Mouse (Mus musculus): Measurements from ENCODE around the gene Krtap4-2.
"Not testable (repeated sequence)": the region's sequence is repeated elsewhere in the genome, so short reads cannot be mapped to it uniquely, and the experiment has no call there.

Krtap4-2 gene

DNA sequence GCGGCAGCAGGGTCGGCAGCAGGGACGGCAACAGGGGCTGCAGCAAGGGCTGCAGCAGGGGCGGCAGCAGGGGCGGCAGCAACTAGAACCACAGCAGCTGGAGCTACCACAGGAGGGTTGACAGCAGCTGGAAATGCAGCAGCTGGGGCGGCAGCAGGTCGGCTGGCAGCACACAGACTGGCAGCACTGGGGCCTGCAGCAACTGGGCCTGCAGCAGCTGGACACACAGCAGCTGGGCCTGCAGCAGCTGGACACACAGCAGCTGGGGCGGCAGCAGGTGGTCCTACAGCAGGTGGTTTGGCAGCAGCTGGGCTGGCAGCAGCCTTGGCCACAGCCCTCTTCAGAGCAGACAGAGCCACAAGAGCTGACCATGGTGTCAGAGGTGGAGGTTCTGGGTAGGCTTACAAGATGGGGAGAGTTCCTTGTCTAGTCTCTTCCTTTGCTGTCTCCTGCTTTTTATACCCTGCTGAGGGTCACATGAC lies at the start of gene Krtap4-2:
TSS of gene Krtap4-2 (minus strand) at position 432 of the 482 bp plus-strand sequence.
- no peak for DNase-seq (ENCODE audit: low spot score in 2 of 2)

DNA sequence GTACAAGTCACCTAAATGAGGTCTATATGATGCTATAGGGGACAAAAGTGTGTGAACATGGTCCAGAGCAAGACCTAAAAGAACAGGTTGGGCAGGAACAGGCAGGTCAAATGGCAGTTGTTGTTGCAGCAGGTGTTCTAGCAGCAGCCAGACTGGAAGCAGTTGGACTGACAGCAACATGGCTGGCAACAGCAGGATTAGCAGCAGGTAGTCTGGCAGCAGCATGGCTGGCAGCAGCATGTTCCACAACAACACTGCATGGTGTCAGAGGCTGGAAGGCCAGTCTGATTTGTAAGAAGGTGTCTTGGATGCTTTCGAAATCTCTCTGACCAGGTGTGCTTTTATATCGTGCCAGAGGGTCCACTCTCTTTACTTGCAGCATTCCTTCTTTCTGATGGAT lies 48.6 kb upstream of the Krtap4-2 start:
- DNase-seq (ENCODE audit: low spot score in 2 of 2) = no peak

DNA sequence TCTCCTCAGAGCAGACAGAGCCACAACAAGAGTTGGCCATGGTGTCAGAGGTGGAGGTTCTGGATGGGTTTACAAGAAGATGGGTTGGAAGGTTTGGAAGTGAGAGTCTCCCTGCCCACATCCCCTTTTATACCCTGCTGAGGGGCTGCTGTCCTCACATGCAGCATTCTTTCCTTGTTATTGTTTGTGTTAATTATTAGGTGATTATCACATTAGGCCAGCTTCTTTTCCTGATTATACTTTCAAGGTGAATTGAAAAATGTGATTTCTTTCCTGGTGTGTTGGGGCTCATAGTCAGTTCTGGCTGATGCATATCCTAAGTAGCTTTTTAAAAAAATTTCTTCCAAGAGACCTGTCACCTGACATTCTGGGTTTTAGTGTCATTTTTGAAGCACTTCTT lies 31.0 kb upstream of the Krtap4-2 start, which contains the start of gene Krtap4-6:
TSS of gene Krtap4-6 (minus strand) at position 101 of the 400 bp plus-strand sequence.
- DNase-seq (ENCODE audit: low spot score in 2 of 2) = no peak

DNA sequence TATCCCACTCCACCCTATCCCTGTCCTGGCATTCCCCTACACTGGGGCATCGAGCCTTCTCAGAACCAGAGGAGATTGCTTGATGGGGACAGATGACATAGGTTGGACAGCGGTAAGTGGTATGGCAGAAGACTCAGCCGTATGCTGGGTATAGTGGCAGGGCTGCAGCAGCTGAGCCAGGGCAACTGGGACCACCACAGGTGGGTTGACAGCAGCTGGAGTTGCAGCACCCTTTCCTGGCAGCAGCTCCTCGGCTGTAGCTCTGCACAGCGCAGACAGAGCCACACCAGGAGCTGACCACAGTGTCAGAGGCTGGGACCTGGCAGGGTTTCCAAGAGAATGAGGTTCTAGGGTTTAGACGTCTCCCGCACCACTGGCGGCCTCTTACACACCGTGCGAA lies 27.9 kb upstream of the Krtap4-2 start:
- no peak for DNase-seq (ENCODE audit: low spot score in 2 of 2)

GRCm38 (mm10) chr11:99659256-99659655 lies 24.4 kb upstream of the Krtap4-2 start:
- DNase-seq (ENCODE audit: low spot score in 2 of 2) = no peak

DNA sequence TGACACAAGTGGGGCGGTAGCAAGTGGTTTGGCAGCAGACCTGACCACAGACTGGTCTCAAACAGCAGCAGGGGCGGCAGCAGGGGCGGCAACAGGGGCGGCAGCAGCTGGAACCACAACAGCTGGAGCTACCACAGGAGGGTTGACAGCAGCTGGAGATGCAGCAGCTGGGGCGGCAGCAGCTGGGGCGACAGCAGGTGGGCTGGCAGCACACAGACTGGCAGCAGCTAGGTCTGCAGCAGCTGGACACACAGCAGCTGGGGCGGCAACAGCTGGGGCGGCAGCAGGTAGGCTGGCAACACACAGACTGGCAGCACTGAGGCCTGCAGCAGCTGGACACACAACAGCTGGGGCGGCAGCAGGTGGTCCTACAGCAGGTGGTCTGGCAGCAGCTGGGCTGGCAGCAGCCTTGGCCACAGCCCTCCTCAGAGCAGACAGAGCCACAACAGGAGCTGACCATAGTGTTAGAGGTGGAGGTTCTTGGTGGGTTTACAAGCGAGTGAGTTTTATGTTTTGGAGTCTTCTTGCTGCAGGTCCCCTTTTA lies 23.7 kb upstream of the Krtap4-2 start, which contains the start of gene Gm11563:
TSS of gene Gm11563 (minus strand) at position 494 of the 544 bp plus-strand sequence.
- DNase-seq (ENCODE audit: low spot score in 2 of 2) = not testable (repeated sequence)

- no peak for DNase-seq (ENCODE audit: low spot score in 2 of 2)
Measured at GRCm38 (mm10) chr11:99657051-99657450, 22.2 kb upstream of the Krtap4-2 start.

GRCm38 (mm10) chr11:99650136-99650535 lies 15.3 kb upstream of the Krtap4-2 start, which contains the start of gene Gm11555:
Gm11555 (minus strand) TSS chr11:99650236.
- DNase-seq (ENCODE audit: low spot score in 2 of 2) = no peak

DNA sequence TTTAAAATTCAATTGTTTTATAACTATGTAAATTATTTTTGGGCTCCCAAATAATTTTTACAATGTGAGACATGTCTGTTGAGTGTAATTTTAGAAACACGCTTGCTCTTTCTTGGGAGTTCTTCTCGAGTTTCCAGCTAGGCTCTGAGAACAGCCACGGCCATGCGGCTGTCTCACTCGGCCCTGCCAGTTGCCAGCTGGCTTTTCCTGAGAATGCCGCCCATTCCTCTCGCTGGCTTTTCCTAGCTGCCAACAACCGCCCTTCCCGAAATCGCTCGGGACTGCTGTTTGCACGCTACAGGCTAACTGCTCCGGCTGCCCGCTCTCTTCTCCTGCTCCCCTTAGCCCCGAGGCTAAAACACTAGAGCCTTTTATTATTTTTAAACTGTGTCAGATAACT lies 11.6 kb upstream of the Krtap4-2 start:
- no peak for DNase-seq (ENCODE audit: low spot score in 2 of 2)

GRCm38 (mm10) chr11:99644351-99644750 lies 9.5 kb upstream of the Krtap4-2 start:
- no peak for DNase-seq (ENCODE audit: low spot score in 2 of 2)

- DNase-seq (ENCODE audit: low spot score in 2 of 2) = not testable (repeated sequence)
Measured at GRCm38 (mm10) chr11:99643635-99644139, 8.8 kb upstream of the Krtap4-2 start, which contains the start of gene Krtap4-7. Krtap4-7 (minus strand) TSS chr11:99644089.

DNA sequence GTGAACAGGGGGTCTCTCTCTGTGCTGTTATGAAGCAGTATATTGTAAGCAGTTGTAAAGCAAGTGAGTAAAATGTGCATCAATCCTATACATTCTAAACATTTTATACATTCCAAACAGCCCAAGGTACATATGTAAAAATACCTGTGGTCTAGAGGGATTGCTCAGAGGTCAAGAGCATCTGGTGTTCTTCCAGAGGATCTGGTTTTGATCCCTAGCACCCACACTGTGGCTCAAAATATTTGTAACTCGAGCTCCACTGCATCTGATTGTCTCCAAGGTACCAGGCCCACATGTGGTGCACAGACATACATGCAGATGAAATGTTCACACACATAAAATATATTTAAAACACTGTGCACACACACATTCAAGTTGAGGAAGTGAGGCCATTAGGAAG lies 6.0 kb upstream of the Krtap4-2 start:
- no peak for DNase-seq (ENCODE audit: low spot score in 2 of 2)

DNA sequence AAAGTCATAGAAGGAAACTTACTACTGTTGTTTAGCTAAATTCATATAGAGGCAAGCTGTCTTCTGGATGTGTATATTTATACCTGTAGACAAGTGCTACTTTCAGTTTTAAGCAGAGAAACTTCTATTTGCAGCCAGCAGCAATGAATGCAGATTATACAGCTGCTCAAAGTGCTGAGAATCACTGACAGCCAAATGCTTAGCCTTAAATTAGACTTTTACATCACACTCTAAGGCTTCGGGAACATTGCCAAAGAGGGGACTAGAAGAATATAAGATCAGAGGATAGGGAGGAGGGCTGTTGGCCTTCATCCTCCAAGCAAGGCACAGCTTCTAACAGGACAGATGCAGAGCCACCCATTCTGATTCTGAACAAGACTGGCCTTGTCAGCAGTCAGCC lies 2.2 kb upstream of the Krtap4-2 start:
- DNase-seq (ENCODE audit: low spot score in 2 of 2) = no peak

- DNase-seq (ENCODE audit: low spot score in 2 of 2) = no peak
Measured at GRCm38 (mm10) chr11:99633293-99633692, 1.6 kb downstream of the Krtap4-2 start.

- no peak for DNase-seq (ENCODE audit: low spot score in 2 of 2)
Measured at GRCm38 (mm10) chr11:99630890-99631289, 4.0 kb downstream of the Krtap4-2 start.

DNA sequence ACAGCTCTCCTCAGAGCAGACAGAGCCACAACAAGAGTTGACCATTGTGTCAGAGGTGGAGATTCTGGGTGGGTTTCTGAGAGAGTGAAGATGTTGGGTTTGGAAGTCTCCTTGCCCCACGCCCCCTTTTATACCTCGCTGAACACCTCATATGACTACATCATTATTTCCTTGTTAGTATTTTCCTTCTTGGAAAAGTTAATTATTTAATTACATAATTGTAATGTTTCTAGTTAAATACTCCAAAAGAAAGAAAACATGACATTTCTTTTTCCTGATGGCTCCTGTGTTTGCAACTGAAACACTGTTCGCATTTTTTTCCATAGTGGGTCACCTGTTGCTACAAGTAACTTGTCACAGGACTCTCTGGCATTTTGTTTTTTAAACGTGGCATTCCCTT lies 6.7 kb downstream of the Krtap4-2 start, which contains the start of gene Krtap4-1:
TSS of gene Krtap4-1 (minus strand) at position 101 of the 400 bp plus-strand sequence.
- DNase-seq (ENCODE audit: low spot score in 2 of 2) = no peak

DNA sequence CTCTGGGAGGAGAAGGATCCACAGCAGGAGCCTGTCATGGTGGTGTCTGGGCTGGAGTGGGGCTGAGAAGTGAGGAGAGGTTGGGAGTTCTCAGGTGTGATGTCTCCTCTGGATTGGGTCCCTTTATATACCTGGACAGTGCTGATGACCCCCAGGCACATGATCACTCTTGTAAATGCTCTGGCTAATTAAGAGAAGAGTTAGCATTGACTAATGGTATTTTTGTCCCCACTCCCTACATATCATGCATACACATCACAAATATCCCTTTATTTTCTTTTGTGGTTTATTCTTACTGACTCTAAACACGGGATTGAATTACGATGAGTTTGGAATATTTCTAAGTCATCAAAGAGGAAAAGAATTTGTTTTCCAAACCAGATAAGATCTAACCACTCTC lies 14.5 kb downstream of the Krtap4-2 start, which contains the start of gene Gm11562:
TSS of gene Gm11562 (minus strand) at position 101 of the 400 bp plus-strand sequence.
- no peak for DNase-seq (ENCODE audit: low spot score in 2 of 2)

DNA sequence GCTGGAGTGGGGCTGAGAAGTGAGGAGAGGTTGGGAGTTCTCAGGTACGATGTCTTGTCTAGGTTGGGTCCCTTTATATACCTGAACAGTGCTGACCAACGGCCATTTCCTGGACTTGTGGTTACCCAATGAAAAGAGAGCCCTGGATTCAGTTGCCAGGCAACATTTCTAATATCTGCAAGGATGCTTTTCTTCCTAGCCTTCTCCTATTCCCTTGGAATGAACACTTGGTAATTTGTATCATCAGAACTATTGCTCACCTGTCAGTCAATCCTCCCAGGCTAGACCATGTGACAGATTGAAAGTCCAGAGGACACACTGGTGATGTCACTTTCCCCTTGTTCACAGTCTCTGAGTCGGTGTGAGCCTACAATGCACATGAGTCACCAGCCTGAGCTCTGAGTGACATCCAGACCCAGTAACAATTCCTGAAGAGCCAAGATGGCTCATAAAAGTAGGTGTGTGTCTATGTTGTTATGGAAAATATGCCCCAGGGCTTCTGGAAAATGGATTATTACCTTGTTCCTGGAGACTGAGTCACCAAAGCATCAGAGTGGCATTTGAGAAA lies 20.0 kb downstream of the Krtap4-2 start, which contains the start of gene Krtap2-4:
TSS of gene Krtap2-4 (minus strand) at position 51 of the 568 bp plus-strand sequence.
- DNase-seq (ENCODE audit: low spot score in 2 of 2) = no peak

- DNase-seq (ENCODE audit: low spot score in 2 of 2) = not testable (repeated sequence)
Measured at GRCm38 (mm10) chr11:99610089-99610488, 24.8 kb downstream of the Krtap4-2 start, which contains the start of gene Gm11937. Gm11937 (minus strand) TSS chr11:99610189.

DNA sequence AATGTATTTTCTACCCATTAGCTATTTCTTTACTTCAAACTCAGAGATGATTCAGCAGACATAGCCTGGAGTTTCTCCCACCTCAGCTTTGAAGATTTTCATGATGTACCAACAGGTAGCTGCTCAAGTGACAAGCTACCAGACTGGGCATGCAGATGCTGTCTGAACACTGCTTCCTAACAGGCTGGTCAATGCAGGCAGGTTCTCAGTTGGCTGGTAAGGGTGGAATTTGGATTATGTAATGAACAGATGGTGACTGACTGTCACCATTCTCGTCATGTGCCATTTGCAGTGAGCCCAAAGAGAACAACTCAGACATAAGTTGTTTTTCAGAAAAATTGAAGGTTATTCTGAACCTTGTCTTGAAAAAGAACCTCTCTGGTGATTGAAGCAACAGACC lies 25.8 kb downstream of the Krtap4-2 start:
- DNase-seq (ENCODE audit: low spot score in 2 of 2) = no peak

- not testable (repeated sequence) for DNase-seq (ENCODE audit: low spot score in 2 of 2)
Measured at GRCm38 (mm10) chr11:99603208-99603607, 31.7 kb downstream of the Krtap4-2 start, which contains the start of gene Gm11938. Gm11938 (minus strand) TSS chr11:99603308.

DNA sequence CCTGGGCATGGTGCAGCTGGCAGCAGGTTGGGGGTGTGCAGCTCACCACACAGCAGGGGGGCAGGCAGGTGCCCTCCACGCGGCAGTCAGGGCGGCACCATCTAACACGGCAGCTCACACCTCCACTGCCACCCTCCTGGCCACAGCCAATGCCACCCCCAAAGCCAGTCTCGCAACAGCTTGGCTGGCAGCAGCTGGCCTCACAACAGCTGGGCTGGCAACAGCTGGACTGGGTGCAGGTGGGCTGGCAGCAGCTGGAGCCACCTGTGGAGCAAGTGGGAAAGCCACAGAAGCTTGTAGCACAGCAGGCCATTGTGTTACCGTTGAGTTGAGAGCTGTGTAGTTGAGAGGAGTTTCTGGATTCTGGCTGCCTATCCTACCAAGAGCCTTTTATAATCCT lies 37.1 kb downstream of the Krtap4-2 start, which contains the start of gene Krtap9-3:
TSS of gene Krtap9-3 (minus strand) at position 364 of the 400 bp plus-strand sequence.
- DNase-seq (ENCODE audit: low spot score in 2 of 2) = not testable (repeated sequence)
